Mouse (Mus musculus): ENCODE results near the gene Prpf40a. TPM values are rescaled to one million over a fixed set of nuclear protein-coding genes. Genes with fewer than 3 reads are reported as not detected.

Gene Prpf40a
- total and polyA plus RNA-seq, 2 experiments from 2014 or later, result 34.3 to 92.9 TPM

DNA sequence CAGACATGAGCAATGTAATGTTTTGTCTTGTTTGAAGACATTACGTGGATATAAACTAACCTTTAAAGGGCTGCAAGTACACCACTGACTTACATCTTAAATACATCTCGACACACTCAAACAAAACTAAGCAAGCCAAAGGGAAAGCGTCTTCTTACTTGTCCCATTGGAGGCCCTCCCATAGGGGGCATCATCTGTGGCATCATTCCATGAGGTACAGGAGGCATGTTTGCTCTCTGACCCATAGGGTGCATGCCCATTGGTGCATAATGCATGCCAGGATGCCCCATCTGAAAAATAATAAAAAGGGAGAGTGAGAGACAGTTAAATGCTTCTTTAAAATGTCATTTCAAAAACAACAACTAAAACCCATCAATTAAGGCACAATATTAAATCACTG lies 1.3 kb downstream of the Prpf40a start:
- TF ChIP-seq CTCF (IDR thresholded peaks at IDR 0.05), result peak; percentile 47
- Histone ChIP-seq H3K9me3 (ENCODE audit: low read length) (no peaks in the 10 kb centered on the region), H3K27ac (ENCODE audit: low read depth, low read length) (no peak overlapping the region), H3K9ac (replicated peaks; ENCODE audit: low read length, poor library complexity, severe bottlenecking) (no peak overlapping the region), H3K27me3 (ENCODE audit: insufficient read depth, low read length) (no peaks in the 10 kb centered on the region), H3K36me3 (ENCODE audit: insufficient read depth, low read length) (0 out of 2 replicates have a peak, but pooled peaks cover 2% of the 10 kb centered on the region), H3K4me3 (ENCODE audit: low read depth, low read length) (peak overlapping the region; percentile 59), H3K4me2 (ENCODE audit: low read depth, low read length, poor library complexity, severe bottlenecking) (peak overlapping the region; percentile 74), H3K4me1 (ENCODE audit: insufficient read depth, low read length) (peaks cover 7% of the 10 kb centered on the region; the same call in 1 of the 2 replicates)
- ATAC-seq (ENCODE audit: low FRiP score) (no peak), DNase-seq (ENCODE audit: low spot score) (peak; percentile 18)
- WGBS, result 68% methylated on average over 3 of the region's 3 CpGs

DNA sequence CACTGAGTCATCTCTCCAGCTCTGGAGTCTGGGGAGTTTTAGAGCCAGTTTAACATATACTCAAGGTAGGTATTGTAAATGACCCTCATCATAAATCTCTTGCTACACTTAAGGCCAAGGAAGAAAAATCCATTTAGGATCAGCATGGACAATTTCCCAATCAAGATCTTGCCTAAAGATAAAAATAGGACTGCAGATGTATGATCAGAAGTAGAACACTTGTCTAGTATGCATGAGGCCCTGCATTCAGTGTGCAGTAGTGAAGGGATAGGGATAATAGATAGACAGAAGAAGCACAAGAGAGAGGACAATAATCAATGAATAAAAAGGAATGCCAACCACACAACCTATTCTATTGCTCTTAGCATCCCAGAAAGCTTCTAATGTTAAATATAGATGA lies 11.2 kb downstream of the Prpf40a start:
- H3K36me3 ChIP-seq (ENCODE audit: insufficient read depth, low read length), result peaks cover 3% of the 10 kb centered on the region; the same call in 1 of the 2 replicates
- no peak overlapping the region for H3K4me2 ChIP-seq (ENCODE audit: low read depth, low read length, poor library complexity, severe bottlenecking)
- H3K4me3 ChIP-seq (ENCODE audit: low read depth, low read length), result no peak overlapping the region
- ATAC-seq (ENCODE audit: low FRiP score), result no peak
- no peak overlapping the region for H3K27ac ChIP-seq (ENCODE audit: low read depth, low read length)
- TF ChIP-seq CTCF (IDR thresholded peaks at IDR 0.05), result no peak
- no peaks in the 10 kb centered on the region for H3K9me3 ChIP-seq (ENCODE audit: low read length)
- no peaks in the 10 kb centered on the region for H3K4me1 ChIP-seq (ENCODE audit: insufficient read depth, low read length)
- no peak for DNase-seq (ENCODE audit: low spot score)
- no peaks in the 10 kb centered on the region for H3K27me3 ChIP-seq (ENCODE audit: insufficient read depth, low read length)
- H3K9ac ChIP-seq (replicated peaks; ENCODE audit: low read length, poor library complexity, severe bottlenecking), result no peak overlapping the region

DNA sequence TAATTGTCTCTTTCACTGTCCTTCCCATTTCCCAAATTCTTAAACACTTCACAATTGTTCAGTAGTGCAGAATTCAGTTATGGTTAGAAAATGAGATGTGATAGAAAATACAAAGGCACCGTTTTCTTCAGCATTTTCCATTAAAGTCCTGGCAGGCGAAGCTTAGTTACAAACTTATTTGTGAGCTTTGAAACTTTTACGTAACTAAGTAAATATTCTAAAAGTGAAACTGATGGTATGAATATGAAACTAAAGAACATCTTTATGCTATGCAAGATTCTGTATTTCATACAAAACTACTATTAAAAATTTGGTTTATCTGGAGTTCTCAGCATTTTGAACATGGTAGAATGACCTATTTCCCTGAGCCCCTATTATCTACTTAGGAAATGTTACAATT lies 12.1 kb downstream of the Prpf40a start:
- Histone ChIP-seq H3K4me1 (ENCODE audit: insufficient read depth, low read length) (no peaks in the 10 kb centered on the region), H3K9me3 (ENCODE audit: low read length) (no peaks in the 10 kb centered on the region), H3K36me3 (ENCODE audit: insufficient read depth, low read length) (0 out of 2 replicates have a peak, but pooled peaks cover 6% of the 10 kb centered on the region), H3K9ac (replicated peaks; ENCODE audit: low read length, poor library complexity, severe bottlenecking) (no peak overlapping the region), H3K27me3 (ENCODE audit: insufficient read depth, low read length) (no peaks in the 10 kb centered on the region), H3K4me2 (ENCODE audit: low read depth, low read length, poor library complexity, severe bottlenecking) (no peak overlapping the region), H3K27ac (ENCODE audit: low read depth, low read length) (no peak overlapping the region), H3K4me3 (ENCODE audit: low read depth, low read length) (no peak overlapping the region)
- WGBS, result 71% methylated on average over 3 of the region's 3 CpGs
- no peak for TF ChIP-seq CTCF (IDR thresholded peaks at IDR 0.05)
- ATAC-seq (ENCODE audit: low FRiP score) (no peak), DNase-seq (ENCODE audit: low spot score) (no peak)

DNA sequence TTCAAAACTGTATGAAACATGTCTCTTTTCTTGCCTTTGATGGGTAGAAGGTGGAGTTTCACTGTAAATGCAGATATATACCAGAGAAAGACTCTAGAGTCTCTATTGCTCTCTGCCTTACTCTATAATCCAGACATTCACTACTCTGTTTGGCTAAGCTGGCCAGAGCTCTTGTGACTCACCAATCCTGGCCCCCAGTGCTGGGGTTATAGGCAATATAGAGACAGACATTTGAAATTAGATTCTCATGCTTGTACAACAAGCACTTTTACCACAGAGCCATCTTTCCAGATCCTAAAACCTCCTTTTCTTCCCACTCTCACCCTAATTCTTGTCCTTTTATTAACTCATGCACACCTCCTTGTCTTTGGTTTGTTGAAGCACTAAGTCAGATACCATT lies 17.1 kb downstream of the Prpf40a start:
- ATAC-seq (ENCODE audit: low FRiP score), result no peak
- no peaks in the 10 kb centered on the region for H3K27me3 ChIP-seq (ENCODE audit: insufficient read depth, low read length)
- TF ChIP-seq CTCF (IDR thresholded peaks at IDR 0.05), result no peak

DNA sequence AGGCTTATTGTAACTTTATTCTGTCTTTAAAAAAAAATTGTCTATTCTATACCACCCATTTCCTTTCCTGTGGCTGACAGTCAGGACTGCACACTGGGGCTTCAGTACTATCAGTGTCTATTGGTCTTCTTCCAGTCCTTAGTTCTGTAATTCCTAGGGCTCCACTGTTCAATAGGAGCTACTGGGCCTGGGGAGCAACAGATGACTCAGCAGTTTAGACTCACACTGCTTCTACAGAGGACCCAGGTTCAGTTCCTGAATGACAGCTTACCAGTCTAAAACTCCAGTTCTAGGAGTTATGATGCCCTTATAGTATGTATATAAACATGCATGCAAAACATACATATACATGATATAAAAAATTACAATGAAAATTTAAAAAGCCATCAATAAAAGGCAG lies 44.2 kb downstream of the Prpf40a start:
- Histone ChIP-seq H3K4me2 (ENCODE audit: low read depth, low read length, poor library complexity, severe bottlenecking) (no peak overlapping the region), H3K27me3 (ENCODE audit: insufficient read depth, low read length) (no peaks in the 10 kb centered on the region), H3K9me3 (ENCODE audit: low read length) (no peaks in the 10 kb centered on the region), H3K9ac (replicated peaks; ENCODE audit: low read length, poor library complexity, severe bottlenecking) (no peak overlapping the region), H3K4me3 (ENCODE audit: low read depth, low read length) (no peak overlapping the region), H3K27ac (ENCODE audit: low read depth, low read length) (no peak overlapping the region), H3K4me1 (ENCODE audit: insufficient read depth, low read length) (no peaks in the 10 kb centered on the region), H3K36me3 (ENCODE audit: insufficient read depth, low read length) (peaks cover 27% of the 10 kb centered on the region; the same call in 1 of the 2 replicates)
- TF ChIP-seq CTCF (IDR thresholded peaks at IDR 0.05), result no peak
- DNase-seq (ENCODE audit: low spot score) (no peak), ATAC-seq (ENCODE audit: low FRiP score) (no peak)

More for the DNA sequence above, 17.1 kb downstream of the Prpf40a start:
- no peak overlapping the region for H3K4me3 ChIP-seq (ENCODE audit: low read depth, low read length)
- H3K9ac ChIP-seq (replicated peaks; ENCODE audit: low read length, poor library complexity, severe bottlenecking), result no peak overlapping the region
- no peak overlapping the region for H3K27ac ChIP-seq (ENCODE audit: low read depth, low read length)
- H3K4me1 ChIP-seq (ENCODE audit: insufficient read depth, low read length), result no peaks in the 10 kb centered on the region
- 0 out of 2 replicates have a peak, but pooled peaks cover 6% of the 10 kb centered on the region for H3K36me3 ChIP-seq (ENCODE audit: insufficient read depth, low read length)
- H3K9me3 ChIP-seq (ENCODE audit: low read length), result no peaks in the 10 kb centered on the region
- H3K4me2 ChIP-seq (ENCODE audit: low read depth, low read length, poor library complexity, severe bottlenecking), result no peak overlapping the region
- DNase-seq (ENCODE audit: low spot score), result no peak

DNA sequence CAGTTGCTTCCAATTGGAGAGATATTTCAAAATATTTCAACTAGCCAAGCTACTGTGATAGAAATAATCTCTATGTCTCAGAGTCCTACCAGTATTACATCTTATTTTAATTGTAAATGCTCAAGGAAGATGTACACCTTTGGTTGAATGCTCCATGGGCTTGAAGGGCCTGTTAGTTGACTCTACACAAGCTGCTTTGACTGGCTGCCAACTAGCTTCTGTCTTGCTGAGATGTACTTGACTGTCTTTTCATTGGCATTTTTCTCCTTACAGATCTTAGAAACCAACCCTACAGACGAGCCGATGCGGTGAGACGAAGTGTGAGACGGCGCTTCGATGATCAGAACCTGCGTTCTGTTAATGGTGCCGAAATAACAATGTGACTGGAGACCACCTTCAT lies 59.5 kb downstream of the Prpf40a start:
- no peak for TF ChIP-seq CTCF (IDR thresholded peaks at IDR 0.05)
- Histone ChIP-seq H3K4me2 (ENCODE audit: low read depth, low read length, poor library complexity, severe bottlenecking) (no peak overlapping the region), H3K4me3 (ENCODE audit: low read depth, low read length) (no peak overlapping the region), H3K9me3 (ENCODE audit: low read length) (no peaks in the 10 kb centered on the region), H3K27me3 (ENCODE audit: insufficient read depth, low read length) (no peaks in the 10 kb centered on the region), H3K9ac (replicated peaks; ENCODE audit: low read length, poor library complexity, severe bottlenecking) (no peak overlapping the region), H3K4me1 (ENCODE audit: insufficient read depth, low read length) (no peaks in the 10 kb centered on the region), H3K27ac (ENCODE audit: low read depth, low read length) (no peak overlapping the region), H3K36me3 (ENCODE audit: insufficient read depth, low read length) (peaks cover 10% of the 10 kb centered on the region)
- 80% methylated on average over 9 of the region's 9 CpGs for WGBS
- ATAC-seq (ENCODE audit: low FRiP score), result no peak
- DNase-seq (ENCODE audit: low spot score), result peak; percentile 45
